Mouse (Mus musculus): Measurements from ENCODE around the gene Cd47.

The Cd47 gene

GRCm38 (mm10) chr16:49955325-49955724 lies 155.0 kb downstream of the Cd47 start:
- DNase-seq = no peak

- DNase-seq = no peak
Measured at GRCm38 (mm10) chr16:49955952-49956351, 155.6 kb downstream of the Cd47 start.

GRCm38 (mm10) chr16:49956531-49957302 lies 156.4 kb downstream of the Cd47 start:
- no peak for DNase-seq

GRCm38 (mm10) chr16:49958900-49959436 lies 158.6 kb downstream of the Cd47 start:
- no peak for DNase-seq

GRCm38 (mm10) chr16:49962305-49962704 lies 162.0 kb downstream of the Cd47 start:
- DNase-seq = no peak

GRCm38 (mm10) chr16:49964321-49964986 lies 164.1 kb downstream of the Cd47 start:
- DNase-seq = no peak
